In genomic region chr12:11611656-11612055, GRCm38 (mm10) we compare ENCODE assay signal across 30 mouse cellular contexts.
DNase-seq lines count a peak whose midpoint lies in the region; ATAC-seq and TF ChIP-seq lines count a peak whose summit lies in the region.
"Had no signal": no experiment of that assay in that cellular context is flagged by ENCODE, and none has a peak within 500 bp of the region (broad histone marks: within the 10 kb centered on the region; RNA-seq: fewer than 3 reads in every experiment).

No protein-coding gene starts in this region.

- no peak for ATAC-seq in liver, embryonic 12.5 days
- ATAC-seq: forebrain, embryonic 14.5 days; forebrain, postnatal 0 days; hindbrain, postnatal 0 days; Patski had no signal

- DNase-seq in frontal cortex, adult 2 months (ENCODE audit: extremely low spot score in 1 of 2, low spot score in 1 of 2) = peak; percentile 36 to 48
- DNase-seq in frontal cortex, postnatal 10 days (ENCODE audit: low spot score in 2 of 2) = no peak
- DNase-seq in left cerebral cortex, adult 11 months (ENCODE audit: low spot score) = peak; percentile 22
- DNase-seq in left cerebral cortex, postnatal 4 days = no peak
- peak; percentile 60 for DNase-seq in liver, adult 2 months (ENCODE audit: extremely low read depth, low read depth, low spot score)
- peak; percentile 80 for DNase-seq in telencephalon, adult 2 months (ENCODE audit: low read depth, low spot score)
- DNase-seq: adrenal gland, postnatal 10 days; adrenal gland, postnatal 36 days; B cell, adult 2 months; cerebellum, adult 11 months; cerebellum, adult 2 months; cerebellum, adult 9-11 months; cerebellum, postnatal 25 days; forebrain, postnatal 0 days; gastrocnemius, postnatal 25 days; heart, adult 18-20 months; heart, postnatal 10 days; heart, postnatal 36 days had no signal

- no peak overlapping the region for H3K27ac ChIP-seq in liver, adult 2 months (replicated peaks; ENCODE audit: insufficient read depth, low read depth, low read length)
- H3K27ac ChIP-seq in liver, embryonic 12.5 days = no peak overlapping the region
- H3K27ac ChIP-seq: embryonic facial prominence, embryonic 12.5 days; embryonic facial prominence, embryonic 15.5 days; heart, embryonic 15.5 days; hindbrain, embryonic 10.5 days; hindbrain, embryonic 14.5 days; hindbrain, postnatal 0 days had no signal

- no peaks in the 10 kb centered on the region for H3K79me2 ChIP-seq in liver, adult 2 months (ENCODE audit: control insufficient read depth, insufficient read depth, low read length)

- no peak overlapping the region for H3K4me2 ChIP-seq in liver, embryonic 12.5 days
- H3K4me2 ChIP-seq: embryonic facial prominence, embryonic 12.5 days; embryonic facial prominence, embryonic 15.5 days; heart, embryonic 12.5 days; heart, embryonic 15.5 days; hindbrain, embryonic 14.5 days had no signal

- WGBS in liver, adult 2 months = 42% methylated on average over 2 of the region's 2 CpGs
- 70% methylated on average over 2 of the region's 2 CpGs for WGBS in liver, embryonic 12.5 days (ENCODE audit: insufficient replicate concordance)

- H3K27me3 ChIP-seq in liver, adult 2 months (ENCODE audit: control insufficient read depth, insufficient read depth, low read length) = no peaks in the 10 kb centered on the region
- no peaks in the 10 kb centered on the region for H3K27me3 ChIP-seq in liver, embryonic 12.5 days (replicated peaks)
- H3K27me3 ChIP-seq: CH12.LX; embryonic facial prominence, embryonic 12.5 days; embryonic facial prominence, embryonic 15.5 days; heart, embryonic 12.5 days; heart, embryonic 15.5 days had no signal

- H3K9me3 ChIP-seq in liver, embryonic 12.5 days (replicated peaks) = no peaks in the 10 kb centered on the region
- H3K9me3 ChIP-seq: embryonic facial prominence, embryonic 12.5 days; embryonic facial prominence, embryonic 15.5 days; G1E; heart, embryonic 12.5 days; heart, embryonic 15.5 days; hindbrain, embryonic 10.5 days had no signal

- H3K9ac ChIP-seq in liver, adult 2 months (ENCODE audit: low read depth, low read length) = no peak overlapping the region
- no peak overlapping the region for H3K9ac ChIP-seq in liver, embryonic 12.5 days
- H3K9ac ChIP-seq: embryonic facial prominence, embryonic 12.5 days; embryonic facial prominence, embryonic 15.5 days; forebrain, postnatal 0 days; heart, embryonic 12.5 days; heart, embryonic 15.5 days; hindbrain, embryonic 14.5 days had no signal

- H3K36me3 ChIP-seq in liver, adult 2 months (ENCODE audit: control insufficient read depth, insufficient read depth, low read length) = no peaks in the 10 kb centered on the region
- no peaks in the 10 kb centered on the region for H3K36me3 ChIP-seq in liver, embryonic 12.5 days
- H3K36me3 ChIP-seq: embryonic facial prominence, embryonic 12.5 days; embryonic facial prominence, embryonic 15.5 days; G1E; heart, embryonic 12.5 days; heart, embryonic 15.5 days; hindbrain, embryonic 10.5 days had no signal

- H3K4me3 ChIP-seq in liver, adult 2 months (ENCODE audit: insufficient read depth, low read depth, low read length) = no peak overlapping the region
- no peak overlapping the region for H3K4me3 ChIP-seq in liver, embryonic 12.5 days
- H3K4me3 ChIP-seq: embryonic facial prominence, embryonic 12.5 days; embryonic facial prominence, embryonic 15.5 days; heart, embryonic 12.5 days; heart, embryonic 15.5 days; hindbrain, embryonic 10.5 days had no signal

- TF ChIP-seq POLR2A in liver, adult 2 months (IDR thresholded peaks at IDR 0.05; ENCODE audit: extremely low read depth, insufficient read depth, low read length) = no peak

- H3K4me1 ChIP-seq in liver, adult 2 months (ENCODE audit: control insufficient read depth, insufficient read depth, low read length) = peaks cover 2% of the 10 kb centered on the region; the same call in 1 of the 2 replicates
- no peaks in the 10 kb centered on the region for H3K4me1 ChIP-seq in liver, embryonic 12.5 days
- H3K4me1 ChIP-seq: embryonic facial prominence, embryonic 12.5 days; embryonic facial prominence, embryonic 15.5 days; heart, embryonic 12.5 days; heart, embryonic 15.5 days; hindbrain, embryonic 10.5 days had no signal

- intact Hi-C loops in left cerebral cortex, postnatal 4 days (cut with DNase I) = no loop called here

- no peak for TF ChIP-seq CTCF in liver, adult 2 months (IDR thresholded peaks at IDR 0.05; ENCODE audit: low read depth, low read length)

Comparison
In these comparisons a context has a peak if more than half of its experiments do, and no peak if none do; other contexts are left out.
1. DNase-seq: peak in frontal cortex, adult 2 months (2 of 2), left cerebral cortex, adult 11 months (single experiment), liver, adult 2 months (single experiment) and telencephalon, adult 2 months (single experiment); none in frontal cortex, postnatal 10 days (0 of 2) and left cerebral cortex, postnatal 4 days (single experiment).